Mouse (Mus musculus) adrenal gland, postnatal 14 days (tissue): Measurements from ENCODE around the gene Gsdme. TPM values are rescaled to one million over a fixed set of nuclear protein-coding genes. Genes with fewer than 3 reads are reported as not detected.

Experiments
- DNase-seq: peaks from one replicate; pipeline ENCODE4 v3.0.0; 2021; ENCODE audit warnings: mixed read lengths
- total RNA-seq: library from RNA; stranded (reverse); gene quantifications from 2 replicates; pipeline ENCODE4 v1.2.3, GENCODE M21; 2021

Gsdme gene
- total RNA-seq, 1 experiment from 2014 or later = 1.0 TPM

DNA sequence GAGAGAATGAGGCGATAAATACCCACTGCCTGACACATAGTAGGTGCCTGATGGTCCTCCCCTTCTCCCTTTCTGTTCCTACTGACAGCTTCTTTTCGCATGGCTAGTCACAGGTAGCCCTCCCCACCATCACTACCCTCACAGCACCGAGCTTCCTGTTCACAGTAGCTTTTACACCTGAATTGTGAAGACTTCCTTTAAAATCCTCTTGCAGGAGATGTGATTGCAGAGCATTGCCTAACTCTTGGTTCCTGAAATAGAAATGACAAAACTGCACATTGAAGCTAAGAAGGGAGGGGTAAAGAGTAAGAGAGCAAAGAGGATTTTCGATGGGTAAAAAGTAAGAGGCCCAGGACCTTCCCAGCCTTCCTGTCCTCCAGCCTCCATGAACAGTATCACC, 18.7 kb downstream of the Gsdme start:
- no peak for DNase-seq

DNA sequence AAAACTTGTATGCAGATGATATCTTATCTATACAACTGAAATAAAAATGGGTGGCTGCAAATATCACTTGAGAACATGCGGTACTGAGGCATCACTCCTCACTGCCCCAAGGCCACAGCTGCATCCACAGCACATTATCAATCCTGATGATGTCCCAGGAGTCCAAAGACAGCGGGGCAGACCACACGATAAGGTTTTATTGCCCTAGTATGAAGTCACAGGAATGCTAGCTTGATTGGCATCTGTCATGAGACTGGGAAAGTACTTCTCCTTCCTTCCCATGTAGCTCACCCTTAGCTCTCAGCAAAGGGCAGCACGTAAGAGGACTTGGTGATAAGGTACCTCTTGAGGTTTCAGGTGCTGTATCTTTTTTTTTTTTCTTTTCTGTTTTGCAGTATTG, 19.5 kb downstream of the Gsdme start:
- DNase-seq = no peak

DNA sequence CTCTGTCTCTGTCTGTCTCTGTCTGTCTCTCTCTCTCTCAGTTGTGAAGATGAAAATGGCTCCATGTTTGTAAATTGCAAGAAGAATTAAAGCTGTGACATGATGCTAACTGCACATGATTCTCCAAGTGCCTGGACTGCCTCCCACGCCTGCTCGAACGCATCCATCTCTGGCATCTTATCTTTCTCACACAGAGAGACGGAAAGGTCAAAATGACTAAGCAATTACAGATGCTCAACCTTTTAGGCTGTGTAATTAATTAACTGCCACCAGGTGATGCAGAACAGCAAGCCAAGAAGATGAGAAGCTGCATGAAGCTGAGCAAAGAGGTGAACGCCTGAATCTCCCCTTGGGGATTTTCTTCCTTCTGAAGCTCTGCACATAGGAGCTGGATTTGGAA, 23.2 kb downstream of the Gsdme start:
- no peak for DNase-seq

DNA sequence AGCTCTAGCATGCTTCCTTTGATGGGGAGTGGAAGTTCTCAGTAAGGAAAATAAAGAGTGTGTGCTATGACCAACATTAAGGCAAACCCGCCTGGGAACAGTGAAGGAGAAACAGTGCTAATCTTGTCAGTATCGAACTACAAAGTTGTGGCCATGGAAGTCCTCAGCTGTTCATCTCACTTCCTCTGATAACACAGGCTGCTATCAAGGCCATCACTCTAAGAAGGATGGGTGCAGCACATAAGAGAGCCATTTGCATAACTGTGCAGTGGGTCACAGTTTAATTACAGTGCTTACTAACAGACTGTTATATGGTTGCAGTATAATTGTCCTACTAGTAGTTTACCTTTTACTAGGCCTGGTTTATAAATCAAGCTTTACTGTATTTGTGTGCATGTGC, 23.8 kb downstream of the Gsdme start:
- DNase-seq = no peak

DNA sequence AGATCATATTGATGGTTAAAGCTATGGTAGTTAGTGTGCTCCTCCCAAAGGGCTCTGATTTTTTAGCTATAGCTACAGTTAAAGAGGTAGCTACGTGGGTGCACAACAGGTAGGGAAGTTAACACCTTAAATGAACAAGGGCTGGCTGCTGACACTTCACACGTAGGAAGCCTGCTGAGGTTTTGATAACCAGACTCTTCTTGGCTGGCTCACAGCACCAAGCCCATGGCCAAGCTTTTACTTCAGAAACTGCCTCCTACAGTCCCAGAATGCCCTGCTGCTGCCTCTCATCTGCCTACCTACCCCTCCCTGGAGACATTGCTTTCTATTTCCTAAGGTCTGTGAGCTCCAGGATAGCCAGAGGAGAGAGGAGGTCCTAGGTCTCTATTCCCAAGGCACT, 25.7 kb downstream of the Gsdme start:
- DNase-seq = no peak

DNA sequence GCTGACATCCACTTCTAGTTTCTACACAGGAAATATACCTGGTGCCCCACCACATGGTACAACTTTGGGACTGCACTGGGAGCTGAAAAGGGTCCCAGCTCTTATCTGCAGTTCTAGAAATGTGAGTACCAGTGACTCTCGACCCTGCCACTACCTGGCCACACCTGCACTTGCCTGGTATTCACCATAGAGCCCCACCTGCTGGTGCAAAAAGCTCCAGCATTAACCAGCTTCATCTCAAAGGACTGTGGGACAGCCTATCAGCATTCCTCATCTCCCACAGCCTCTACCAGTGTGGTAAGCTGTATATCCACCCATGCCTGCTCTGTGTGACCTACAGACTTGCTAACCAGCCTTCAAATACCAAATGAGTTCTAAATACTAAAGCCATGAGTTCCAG, 30.7 kb downstream of the Gsdme start:
- DNase-seq = no peak

DNA sequence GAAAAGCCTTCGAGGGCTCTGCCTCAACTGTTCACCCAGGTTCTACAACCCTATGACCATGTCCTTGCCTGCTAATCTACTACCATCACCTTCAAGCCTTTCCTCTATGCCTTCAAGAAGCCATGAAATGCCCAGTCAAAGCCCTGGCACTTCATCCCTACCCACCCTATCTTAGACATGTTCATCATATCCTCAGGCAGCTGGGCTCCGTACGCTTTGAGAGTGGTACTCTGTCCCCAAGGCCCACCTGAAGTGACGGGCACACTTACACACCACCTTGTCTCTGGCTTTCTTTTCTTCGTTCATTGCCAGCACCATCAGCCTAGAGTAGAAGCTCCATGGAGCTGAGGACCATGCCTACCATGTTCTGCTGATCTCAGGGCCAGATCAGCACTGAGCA, 32.4 kb downstream of the Gsdme start:
- DNase-seq = no peak

DNA sequence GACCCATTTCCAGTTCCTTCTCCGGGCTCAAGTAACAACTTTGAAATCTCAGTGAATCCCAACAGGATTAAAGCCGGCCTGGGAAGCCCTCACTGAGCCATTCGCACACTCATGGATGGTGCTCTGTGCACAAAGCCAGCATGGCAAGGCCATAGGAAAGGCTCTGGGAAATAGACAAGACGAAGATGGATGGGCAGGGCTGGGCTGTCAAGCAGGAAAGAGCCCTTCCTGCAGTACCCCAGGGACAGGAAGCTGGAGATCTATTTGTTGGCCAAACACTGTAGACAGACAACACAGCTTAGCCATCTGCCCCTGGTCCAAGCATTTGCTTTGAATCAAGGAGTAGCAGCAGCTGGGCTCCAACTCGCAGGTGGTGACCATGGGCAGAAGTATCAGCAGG, 35.5 kb downstream of the Gsdme start:
- peak; percentile 9 for DNase-seq

DNA sequence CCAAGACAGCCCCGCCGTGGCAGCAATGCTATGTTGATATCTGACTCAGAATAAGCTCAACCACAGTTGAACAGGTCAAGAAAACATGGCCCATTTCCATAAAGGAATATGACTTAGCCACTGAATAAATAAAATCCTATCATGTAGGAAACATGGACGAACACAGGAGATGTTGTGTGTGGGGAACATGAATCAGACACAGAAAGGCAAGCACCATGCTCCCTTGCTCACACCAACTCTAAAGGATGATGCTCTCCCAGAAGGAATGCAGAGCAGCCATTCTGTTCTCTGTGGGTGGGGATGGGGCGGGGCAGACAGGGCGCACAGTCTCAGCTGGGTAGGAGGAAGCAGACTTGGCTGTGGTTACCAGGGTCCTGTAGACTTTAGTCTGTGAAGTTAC, 38.4 kb downstream of the Gsdme start:
- no peak for DNase-seq

DNA sequence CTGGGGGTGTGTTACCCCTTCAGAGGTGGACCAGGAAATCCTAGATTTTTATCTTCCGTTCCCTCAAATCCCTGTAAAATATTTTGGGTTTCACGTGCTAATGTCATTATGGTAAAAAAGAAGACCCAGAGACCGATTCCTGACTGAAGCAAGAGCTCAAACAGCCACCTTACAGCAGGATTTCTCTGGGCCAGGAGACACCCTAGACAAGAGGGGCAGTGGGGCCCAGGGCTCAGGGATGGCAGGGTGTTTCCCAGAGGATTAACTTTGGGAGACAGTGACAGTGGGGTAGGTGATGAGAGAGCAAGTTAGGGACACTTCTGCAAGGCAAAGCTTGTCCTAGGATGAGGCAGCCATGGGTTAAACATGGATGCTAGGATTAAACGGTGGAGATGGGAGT, 40.1 kb downstream of the Gsdme start:
- no peak for DNase-seq

DNA sequence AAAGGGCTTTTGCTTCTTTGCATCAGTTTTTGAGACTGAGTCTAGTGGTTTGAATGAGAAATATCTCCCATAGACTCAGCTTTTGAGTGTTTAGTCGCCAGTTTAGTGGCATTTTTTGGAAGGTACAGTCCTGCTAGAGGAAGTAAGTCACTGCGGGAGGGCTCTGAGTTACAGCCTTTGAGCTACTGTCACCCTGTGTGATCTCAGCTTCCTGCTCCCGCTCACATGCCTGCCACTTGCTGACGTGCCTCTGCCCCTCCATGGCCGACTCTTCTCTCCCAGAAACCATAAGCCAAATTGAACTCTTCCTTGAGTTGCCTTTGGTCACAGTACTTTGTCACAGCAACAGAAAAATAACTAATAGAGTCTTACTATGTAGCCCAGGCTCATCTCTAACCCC, 40.7 kb downstream of the Gsdme start:
- no peak for DNase-seq

DNA sequence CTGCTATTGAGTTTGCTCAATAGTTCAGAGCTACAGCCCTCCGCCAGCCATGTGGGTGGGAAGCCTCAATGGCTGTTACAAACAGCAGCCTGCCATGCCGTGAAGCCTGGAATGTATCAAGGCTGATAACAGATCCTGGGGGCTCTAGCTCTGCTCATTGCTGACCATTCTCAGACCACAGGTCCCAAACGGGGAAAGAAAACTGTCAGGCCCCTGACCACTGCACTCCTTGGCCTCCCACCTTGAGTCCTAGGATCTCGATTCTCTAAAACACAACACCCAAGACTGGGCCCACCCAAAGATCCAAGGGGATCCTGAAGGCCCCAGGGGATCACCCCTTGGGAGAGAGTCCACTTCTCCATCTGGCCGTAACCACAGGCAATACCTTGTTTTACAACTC, 41.3 kb downstream of the Gsdme start:
- DNase-seq = no peak

DNA sequence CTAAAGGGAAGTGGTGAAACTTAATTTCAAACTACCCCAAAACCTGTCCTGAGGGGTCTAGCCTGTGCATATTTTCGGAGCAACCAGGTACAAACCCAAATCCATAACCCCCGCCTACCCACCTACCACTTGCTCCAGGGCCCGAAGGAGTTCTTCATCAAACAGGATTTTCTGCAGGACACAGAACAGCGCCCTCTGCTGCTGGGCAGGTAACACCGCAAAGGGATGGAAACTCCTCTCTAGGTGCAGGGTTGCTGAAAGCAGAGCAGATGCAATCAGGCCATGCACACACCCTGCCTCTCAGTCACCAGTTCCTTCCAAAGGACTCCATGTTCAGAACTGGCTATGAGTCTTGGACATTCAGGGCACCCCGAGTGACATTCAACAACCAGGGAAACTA, 42.8 kb downstream of the Gsdme start:
- peak; percentile 71 for DNase-seq

DNA sequence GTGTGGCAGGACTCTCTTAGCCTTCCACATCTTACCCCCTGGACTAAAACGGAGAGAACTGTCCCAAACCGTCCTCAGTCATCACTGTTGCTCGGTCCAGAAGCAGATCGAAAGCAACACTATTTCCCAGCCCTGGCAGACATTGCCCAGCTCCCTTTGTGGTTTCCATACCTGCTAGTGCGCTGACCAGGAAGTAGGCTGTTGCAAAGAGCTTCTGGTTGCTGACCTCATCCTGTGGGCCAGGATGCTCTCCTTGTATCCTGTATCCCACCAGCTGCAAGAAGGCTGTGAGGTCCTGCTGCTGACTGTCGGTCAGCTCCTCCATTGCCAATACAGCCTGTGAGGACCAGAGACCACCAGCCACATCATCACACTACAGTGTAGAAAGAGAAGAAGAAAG, 44.6 kb downstream of the Gsdme start:
- DNase-seq = no peak

DNA sequence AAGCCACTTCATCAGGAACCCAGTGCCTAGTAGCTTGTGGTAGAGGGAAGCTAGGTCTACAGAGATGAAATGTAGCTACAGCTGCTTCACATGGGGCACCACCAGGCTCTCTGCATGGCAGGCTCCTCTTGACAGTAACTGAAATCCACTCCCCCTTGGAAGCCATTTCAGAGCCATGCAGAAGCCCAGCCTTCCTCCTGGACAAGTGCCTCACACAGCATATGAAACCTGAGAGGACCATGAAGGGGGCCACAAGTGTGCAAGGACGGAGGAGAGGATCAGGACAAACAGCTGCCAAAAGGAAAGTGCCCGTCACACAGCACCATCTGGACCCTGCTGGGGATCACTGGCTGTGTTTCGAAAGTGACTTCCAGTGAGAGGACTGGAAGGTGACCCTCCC, 45.0 kb downstream of the Gsdme start:
- DNase-seq = no peak

DNA sequence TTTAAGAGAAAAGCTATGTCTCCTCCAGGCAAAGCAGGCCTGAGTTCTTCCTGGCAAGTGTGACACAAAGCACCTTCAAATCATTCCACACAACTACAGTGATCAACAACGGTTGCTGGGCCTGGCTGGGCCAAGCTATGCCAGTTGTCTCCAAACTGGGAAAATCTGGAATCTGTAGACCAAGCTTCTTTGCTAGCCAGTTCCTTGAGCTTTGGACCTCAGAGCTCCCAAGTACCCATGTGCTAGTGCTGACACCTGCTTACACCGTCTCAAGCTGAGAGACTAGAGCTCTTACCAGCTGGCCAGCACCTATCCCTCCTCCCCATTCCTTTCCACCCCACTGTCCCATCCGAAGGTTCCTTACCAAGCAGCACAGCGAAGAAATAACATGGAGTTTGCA, 47.7 kb downstream of the Gsdme start:
- DNase-seq = no peak

DNA sequence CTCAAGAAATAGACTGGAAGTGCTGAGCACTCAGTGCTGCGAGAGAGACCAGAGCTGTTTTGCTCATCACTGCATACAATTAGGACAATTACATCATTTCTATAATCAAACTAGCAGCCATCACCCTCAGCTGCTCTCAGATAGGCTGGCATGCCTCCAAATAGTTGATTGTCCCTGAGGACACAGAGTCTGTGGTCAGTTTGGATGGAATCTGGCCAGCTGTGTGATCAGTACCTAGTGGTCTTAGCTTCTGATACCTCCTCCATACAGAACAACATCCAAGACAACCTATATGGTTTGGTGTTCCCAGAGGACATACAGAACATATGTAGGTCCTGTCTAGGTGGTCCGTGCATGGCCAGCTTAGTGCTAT, 48.3 kb downstream of the Gsdme start:
- peak; percentile 15 for DNase-seq

DNA sequence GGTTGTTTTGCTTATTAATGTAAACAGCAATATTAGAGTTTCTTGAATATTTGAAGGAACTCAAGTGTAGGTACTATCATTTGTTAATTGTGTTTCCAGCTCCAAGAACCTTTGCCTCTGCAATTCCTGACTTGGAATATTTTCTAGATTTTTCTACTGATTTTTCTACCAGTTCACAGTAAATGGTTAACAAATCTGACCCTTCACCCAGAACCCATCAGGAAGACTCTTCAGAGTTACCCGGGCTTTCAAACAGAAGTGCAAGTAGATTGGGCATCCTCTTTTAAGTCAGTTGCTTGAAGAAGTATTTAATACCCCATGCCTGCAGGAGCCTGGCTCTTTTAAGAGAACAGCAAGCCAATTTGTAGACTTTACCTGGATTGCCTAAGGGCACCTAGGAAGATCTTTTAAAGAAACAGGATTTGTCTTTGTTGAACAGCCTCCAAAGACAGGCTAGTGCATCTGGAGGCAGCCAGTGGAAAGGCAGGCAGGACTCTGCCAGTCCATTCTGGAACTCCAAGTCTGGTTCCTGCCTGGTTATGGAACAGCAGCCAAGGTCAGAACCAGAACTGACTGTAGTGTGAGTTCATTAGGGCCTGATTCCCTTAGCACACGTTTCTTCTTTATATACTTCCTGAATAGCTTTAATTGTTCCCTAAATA, 48.8 kb downstream of the Gsdme start:
- no peak for DNase-seq

DNA sequence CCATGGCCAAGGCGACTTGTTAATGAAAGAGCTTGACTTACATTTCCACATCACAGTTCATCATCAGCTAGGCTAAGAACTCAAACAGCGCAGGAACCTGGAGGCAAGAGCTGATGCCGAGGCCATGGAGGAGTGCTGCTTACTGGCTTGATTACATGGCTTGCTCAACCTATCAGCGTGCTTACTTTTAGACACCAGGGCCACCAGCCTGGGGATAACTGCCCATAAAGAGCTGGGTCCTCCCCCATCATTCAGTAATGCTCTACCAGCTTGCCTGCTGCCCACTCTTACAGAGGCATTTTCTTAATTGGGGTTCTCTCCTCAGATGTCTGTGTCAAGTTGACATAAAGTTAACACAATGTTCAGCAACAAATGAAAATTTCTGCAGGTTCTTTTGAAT, 58.6 kb downstream of the Gsdme start:
- no peak for DNase-seq

DNA sequence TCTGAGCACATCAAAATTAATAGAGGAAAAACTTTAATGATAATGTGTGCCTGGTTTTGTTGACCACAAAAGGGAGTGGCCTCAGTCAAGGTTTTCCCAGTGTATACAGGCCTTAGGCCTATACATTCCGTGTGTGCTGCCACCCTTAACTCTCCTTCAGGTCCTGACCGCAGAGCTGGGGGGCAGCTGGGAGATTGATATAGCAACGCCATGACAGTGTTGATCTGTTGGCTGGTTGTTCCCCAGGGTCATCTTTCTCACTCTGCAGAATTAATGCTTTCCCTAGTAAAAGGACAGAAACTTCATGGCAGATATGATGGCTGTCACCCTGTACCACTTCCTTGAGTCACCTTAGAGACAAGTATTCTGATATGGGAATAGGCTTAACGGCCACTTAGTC, 59.3 kb downstream of the Gsdme start:
- no peak for DNase-seq

DNA sequence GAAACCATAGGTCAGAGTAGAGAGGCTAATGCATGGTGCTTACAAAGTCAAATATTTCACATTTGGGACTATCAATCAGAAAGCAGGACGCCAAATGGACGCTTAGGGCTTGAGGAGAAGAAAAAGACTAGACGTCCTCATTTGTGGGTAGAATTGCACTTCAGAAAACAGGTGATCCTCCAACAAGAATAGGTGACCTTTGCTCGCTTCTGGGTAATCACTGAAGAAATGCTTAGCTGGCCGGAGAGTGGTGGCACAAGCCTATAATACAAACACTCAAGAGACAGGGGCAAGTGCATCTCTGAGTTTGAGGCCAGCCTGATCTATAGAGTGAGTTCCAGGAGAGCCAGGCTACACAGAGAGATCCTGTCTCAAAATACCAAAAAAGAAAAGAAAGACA, 69.8 kb downstream of the Gsdme start:
- no peak for DNase-seq

DNA sequence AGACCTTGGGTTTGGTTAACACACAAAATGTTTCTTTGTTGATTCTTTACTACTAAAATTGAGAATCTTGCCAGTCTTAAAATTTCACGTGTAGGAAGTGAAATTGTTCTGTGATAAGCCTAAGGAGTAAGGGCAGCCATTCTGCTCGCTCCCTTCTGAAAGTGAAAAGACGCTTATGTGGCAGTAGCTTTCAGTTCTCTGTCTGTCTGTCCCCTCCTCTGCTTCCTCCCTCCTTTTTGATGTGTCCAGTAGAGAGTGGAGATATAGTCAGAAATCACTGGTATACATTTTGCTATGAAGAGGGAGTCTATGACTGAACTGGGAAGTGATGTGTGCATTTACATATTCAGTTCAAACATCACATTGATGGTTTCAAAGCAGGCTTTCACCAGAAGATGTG, 70.8 kb downstream of the Gsdme start:
- no peak for DNase-seq

DNA sequence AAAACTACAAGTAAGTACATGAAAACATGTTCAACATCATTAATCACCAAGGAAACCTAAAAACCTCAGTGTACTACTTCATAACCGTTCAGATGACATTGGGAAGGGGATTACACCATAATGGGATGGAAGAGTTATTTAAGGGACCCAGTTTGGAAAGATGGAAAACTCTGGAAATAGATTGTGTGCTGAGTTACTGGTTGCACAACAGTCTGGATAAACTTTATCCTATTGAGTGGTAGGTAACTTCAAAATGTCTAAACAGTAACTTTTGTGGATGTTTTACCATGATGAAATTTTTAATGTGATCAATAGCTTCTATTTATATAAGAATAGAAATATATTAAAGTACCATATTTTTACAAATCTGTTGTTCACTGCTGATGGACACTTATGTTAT, 71.5 kb downstream of the Gsdme start:
- DNase-seq = no peak

DNA sequence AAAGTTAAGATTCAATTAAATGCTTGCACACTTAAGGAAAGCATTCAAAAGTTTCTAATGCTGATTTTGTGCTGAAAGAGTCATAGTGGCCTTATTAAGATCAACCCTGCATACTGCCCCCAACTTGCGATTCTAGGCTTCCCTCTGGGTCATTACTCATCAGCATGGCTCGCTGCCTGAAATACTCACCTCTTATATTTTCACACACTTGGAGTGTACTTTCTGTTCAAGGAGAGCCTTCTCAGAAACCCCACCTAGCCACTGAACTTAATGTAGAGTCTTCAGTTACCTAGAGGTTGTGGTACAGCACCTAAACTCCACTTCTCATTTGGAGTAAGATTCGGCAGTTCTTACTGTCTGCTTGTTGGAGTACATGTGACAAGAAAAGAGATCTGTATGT, 72.1 kb downstream of the Gsdme start:
- no peak for DNase-seq

DNA sequence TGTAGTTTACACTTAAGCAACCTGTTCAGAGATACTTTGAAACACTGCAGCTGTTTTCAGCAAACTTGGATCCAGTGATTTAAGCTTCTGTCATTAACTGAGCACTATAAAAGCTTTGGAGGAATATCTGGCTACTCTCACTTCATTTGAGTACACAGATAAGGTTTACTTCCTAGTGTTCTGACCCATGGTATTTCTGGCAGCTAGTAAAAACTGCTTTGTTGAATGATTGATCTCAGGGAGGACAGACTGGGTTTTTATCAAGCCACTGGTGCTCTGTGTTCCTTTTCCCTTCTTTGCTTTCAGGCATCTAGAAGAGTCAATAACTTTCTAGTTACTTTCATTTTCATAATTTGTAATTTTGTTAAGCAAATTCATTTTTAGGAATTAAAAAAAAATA, 74.3 kb downstream of the Gsdme start:
- no peak for DNase-seq
